Mouse (Mus musculus): ENCODE results near the gene Pitpnm3. TPM values are rescaled to one million over a fixed set of nuclear protein-coding genes. Genes with fewer than 3 reads are reported as not detected.
A peak's percentile ranks its signal among the peaks of the same experiment; 100 is the strongest.

Pitpnm3 gene
- polyA plus RNA-seq, 1 experiment from 2014 or later = 8.5 TPM

GRCm38 (mm10) chr11:72024193-72024781 lies 111.3 kb downstream of the Pitpnm3 start:
- DNase-seq (ENCODE audit: low spot score) (peak; percentile 82), ATAC-seq (peak; percentile 62)
- 16% methylated on average over 5 of the region's 5 CpGs for WGBS
- no peaks in the 10 kb centered on the region for H3K9me3 ChIP-seq (ENCODE audit: low read length)
- peak; percentile 89 for TF ChIP-seq CTCF (IDR thresholded peaks at IDR 0.05)
- TF ChIP-seq EP300 (IDR thresholded peaks at IDR 0.05) = no peak
- H3K36me3 ChIP-seq (ENCODE audit: insufficient read depth, low read length) = no peaks in the 10 kb centered on the region
- no peaks in the 10 kb centered on the region for H3K27me3 ChIP-seq (replicated peaks; ENCODE audit: insufficient read depth, low read length)
- H3K4me3 ChIP-seq (ENCODE audit: low read depth, low read length) = no peak overlapping the region
- H3K4me1 ChIP-seq (ENCODE audit: insufficient read depth, low read depth, low read length) = no peaks in the 10 kb centered on the region
- H3K27ac ChIP-seq (ENCODE audit: low read length) = no peak overlapping the region
- H3K4me2 ChIP-seq (replicated peaks; ENCODE audit: low read depth, low read length) = no peak overlapping the region
- no peak overlapping the region for H3K9ac ChIP-seq (replicated peaks; ENCODE audit: low read depth)

GRCm38 (mm10) chr11:72023581-72023980 lies 112.0 kb downstream of the Pitpnm3 start:
- Histone ChIP-seq H3K36me3 (ENCODE audit: insufficient read depth, low read length) (no peaks in the 10 kb centered on the region), H3K9ac (replicated peaks; ENCODE audit: low read depth) (no peak overlapping the region), H3K4me1 (ENCODE audit: insufficient read depth, low read depth, low read length) (no peaks in the 10 kb centered on the region), H3K27ac (ENCODE audit: low read length) (no peak overlapping the region), H3K4me2 (replicated peaks; ENCODE audit: low read depth, low read length) (no peak overlapping the region), H3K4me3 (ENCODE audit: low read depth, low read length) (no peak overlapping the region), H3K9me3 (ENCODE audit: low read length) (no peaks in the 10 kb centered on the region), H3K27me3 (replicated peaks; ENCODE audit: insufficient read depth, low read length) (no peaks in the 10 kb centered on the region)
- peak; percentile 25 for DNase-seq (ENCODE audit: low spot score)
- TF ChIP-seq EP300 (IDR thresholded peaks at IDR 0.05) (no peak), CTCF (IDR thresholded peaks at IDR 0.05) (peak; percentile 64)
- 38% methylated on average over 10 of the region's 10 CpGs for WGBS
- ATAC-seq = no peak

GRCm38 (mm10) chr11:72022827-72023226 lies 112.8 kb downstream of the Pitpnm3 start:
- no peak overlapping the region for H3K4me3 ChIP-seq (ENCODE audit: low read depth, low read length)
- DNase-seq (ENCODE audit: low spot score) = no peak
- no peaks in the 10 kb centered on the region for H3K9me3 ChIP-seq (ENCODE audit: low read length)
- H3K36me3 ChIP-seq (ENCODE audit: insufficient read depth, low read length) = no peaks in the 10 kb centered on the region
- no peaks in the 10 kb centered on the region for H3K4me1 ChIP-seq (ENCODE audit: insufficient read depth, low read depth, low read length)
- TF ChIP-seq CTCF (IDR thresholded peaks at IDR 0.05) (no peak), EP300 (IDR thresholded peaks at IDR 0.05) (no peak)
- no peak overlapping the region for H3K9ac ChIP-seq (replicated peaks; ENCODE audit: low read depth)
- H3K27ac ChIP-seq (ENCODE audit: low read length) = no peak overlapping the region
- WGBS = 68% methylated on average over 6 of the region's 6 CpGs
- no peak overlapping the region for H3K4me2 ChIP-seq (replicated peaks; ENCODE audit: low read depth, low read length)
- H3K27me3 ChIP-seq (replicated peaks; ENCODE audit: insufficient read depth, low read length) = no peaks in the 10 kb centered on the region
- ATAC-seq = no peak

GRCm38 (mm10) chr11:72021015-72021414 lies 114.6 kb downstream of the Pitpnm3 start:
- Histone ChIP-seq H3K27ac (ENCODE audit: low read length) (no peak overlapping the region), H3K9me3 (ENCODE audit: low read length) (no peaks in the 10 kb centered on the region), H3K4me3 (ENCODE audit: low read depth, low read length) (no peak overlapping the region), H3K4me1 (ENCODE audit: insufficient read depth, low read depth, low read length) (no peaks in the 10 kb centered on the region), H3K9ac (replicated peaks; ENCODE audit: low read depth) (no peak overlapping the region), H3K4me2 (replicated peaks; ENCODE audit: low read depth, low read length) (no peak overlapping the region), H3K36me3 (ENCODE audit: insufficient read depth, low read length) (no peaks in the 10 kb centered on the region), H3K27me3 (replicated peaks; ENCODE audit: insufficient read depth, low read length) (no peaks in the 10 kb centered on the region)
- no peak for ATAC-seq
- WGBS = 43% methylated on average over 4 of the region's 4 CpGs
- no peak for TF ChIP-seq EP300 (IDR thresholded peaks at IDR 0.05)
- no peak for TF ChIP-seq CTCF (IDR thresholded peaks at IDR 0.05)
- DNase-seq (ENCODE audit: low spot score) = no peak

- Histone ChIP-seq H3K9me3 (ENCODE audit: low read length) (no peaks in the 10 kb centered on the region), H3K4me3 (ENCODE audit: low read depth, low read length) (no peak overlapping the region), H3K4me1 (ENCODE audit: insufficient read depth, low read depth, low read length) (no peaks in the 10 kb centered on the region), H3K9ac (replicated peaks; ENCODE audit: low read depth) (no peak overlapping the region), H3K27ac (ENCODE audit: low read length) (no peak overlapping the region), H3K27me3 (replicated peaks; ENCODE audit: insufficient read depth, low read length) (no peaks in the 10 kb centered on the region), H3K4me2 (replicated peaks; ENCODE audit: low read depth, low read length) (no peak overlapping the region), H3K36me3 (ENCODE audit: insufficient read depth, low read length) (no peaks in the 10 kb centered on the region)
- no peak for TF ChIP-seq CTCF (IDR thresholded peaks at IDR 0.05)
- no peak for TF ChIP-seq EP300 (IDR thresholded peaks at IDR 0.05)
- ATAC-seq (no peak), DNase-seq (ENCODE audit: low spot score) (no peak)
- WGBS = 74% methylated on average over 9 of the region's 9 CpGs
Observed at GRCm38 (mm10) chr11:72017253-72017601, 118.4 kb downstream of the Pitpnm3 start.

- H3K4me3 ChIP-seq (ENCODE audit: low read depth, low read length) = no peak overlapping the region
- DNase-seq (ENCODE audit: low spot score) (no peak), ATAC-seq (no peak)
- H3K9me3 ChIP-seq (ENCODE audit: low read length) = no peaks in the 10 kb centered on the region
- H3K27me3 ChIP-seq (replicated peaks; ENCODE audit: insufficient read depth, low read length) = no peaks in the 10 kb centered on the region
- no peaks in the 10 kb centered on the region for H3K4me1 ChIP-seq (ENCODE audit: insufficient read depth, low read depth, low read length)
- H3K36me3 ChIP-seq (ENCODE audit: insufficient read depth, low read length) = no peaks in the 10 kb centered on the region
- H3K9ac ChIP-seq (replicated peaks; ENCODE audit: low read depth) = no peak overlapping the region
- H3K27ac ChIP-seq (ENCODE audit: low read length) = no peak overlapping the region
- WGBS = 71% methylated on average over 13 of the region's 13 CpGs
- H3K4me2 ChIP-seq (replicated peaks; ENCODE audit: low read depth, low read length) = no peak overlapping the region
- no peak for TF ChIP-seq EP300 (IDR thresholded peaks at IDR 0.05)
- TF ChIP-seq CTCF (IDR thresholded peaks at IDR 0.05) = no peak
Observed at GRCm38 (mm10) chr11:72016518-72017252, 118.9 kb downstream of the Pitpnm3 start.

Measured in lung, postnatal 0 days (tissue).